Mouse (Mus musculus) gonadal fat pad, adult 2 months (tissue): ENCODE data around the gene Lrch3. TPM values are rescaled to one million over a fixed set of nuclear protein-coding genes. Genes with fewer than 3 reads are reported as not detected.
"Not testable (repeated sequence)": the region's sequence is repeated elsewhere in the genome, so short reads cannot be mapped to it uniquely, and the experiment has no call there.

ENCODE experiments used
- DNase-seq: peaks from one replicate; pipeline ENCODE4 v3.0.0-alpha.2; 2012; ENCODE audit warnings: low read depth
- polyA plus RNA-seq: library from polyadenylated mRNA; depleted of rRNA; stranded (reverse); fragments of >200 nt; gene quantifications from 2 replicates; pipeline ENCODE4 v1.2.3, GENCODE M21; 2012; rRNA removed

The Lrch3 gene
- 29.9 and 30.0 TPM in 2 replicates for polyA plus RNA-seq

DNA sequence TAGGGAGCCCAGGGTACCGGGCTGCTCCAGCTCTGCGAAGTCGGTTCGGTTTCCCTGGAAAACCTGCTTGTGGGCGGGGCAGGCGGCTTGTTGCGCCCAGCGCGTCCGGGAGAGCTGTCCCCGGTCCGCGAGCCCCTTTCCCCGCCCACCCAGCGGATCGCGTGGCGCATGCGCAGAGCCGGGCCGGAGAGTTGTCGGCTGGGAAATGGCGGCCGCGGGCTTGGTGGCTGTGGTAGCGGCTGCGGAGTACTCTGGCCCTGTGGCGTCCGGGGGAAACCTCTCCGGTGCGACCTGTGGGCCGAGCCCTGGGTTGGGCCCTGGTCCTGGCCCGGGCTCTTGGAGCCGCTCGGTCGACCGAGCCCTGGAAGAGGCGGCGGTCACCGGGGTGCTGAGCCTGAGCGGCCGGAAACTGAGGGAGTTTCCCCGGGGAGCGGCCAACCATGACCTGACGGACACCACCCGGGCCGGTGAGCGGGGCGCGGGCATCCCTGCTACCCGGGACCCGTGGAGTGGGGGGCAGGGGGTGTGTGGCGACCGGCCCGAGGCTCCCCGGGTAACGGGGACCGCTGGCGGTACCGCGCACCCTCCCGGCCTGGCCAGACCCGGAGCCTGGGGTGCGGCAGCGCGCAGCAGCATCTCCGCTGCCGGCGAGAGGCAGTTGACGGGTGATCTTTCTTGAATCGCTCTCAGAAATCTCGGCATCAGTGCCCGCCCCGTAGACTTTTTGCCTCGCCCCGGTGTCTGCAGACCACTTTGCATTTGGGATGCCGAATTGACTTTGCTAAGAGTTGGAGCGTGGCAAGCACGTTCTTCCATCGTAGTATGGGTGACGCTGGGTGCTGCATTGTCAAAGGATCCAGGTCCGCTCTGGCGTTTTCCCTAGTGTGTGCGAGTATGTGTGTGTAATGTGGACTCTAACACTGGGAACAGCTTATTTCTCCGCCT, at the start of gene Lrch3:
TSS of gene Lrch3 (plus strand) at position 164 of the 945 bp plus-strand sequence.
- DNase-seq: no peak

- no peak for DNase-seq
Measured at GRCm38 (mm10) chr16:32865401-32865800, 48.5 kb upstream of the Lrch3 start.

DNA sequence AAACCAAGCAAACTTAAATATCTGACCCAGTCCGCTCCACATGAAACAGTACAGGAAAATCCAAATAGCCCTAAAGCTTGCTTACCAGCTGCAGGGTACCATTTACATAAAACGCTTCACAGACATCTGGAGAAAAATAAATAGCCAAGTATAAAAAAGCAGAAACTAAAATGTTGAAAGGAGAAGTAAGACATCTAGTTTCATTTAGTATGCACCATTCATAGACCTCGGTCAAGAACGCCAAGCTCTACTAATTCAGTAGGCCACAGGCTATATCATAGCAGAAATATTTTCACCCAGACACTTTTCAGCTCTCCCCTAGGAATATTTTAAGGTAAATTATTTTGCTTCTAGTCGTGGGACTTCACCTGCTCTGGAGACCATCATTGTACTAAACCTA, 47.2 kb upstream of the Lrch3 start:
- DNase-seq: no peak

GRCm38 (mm10) chr16:32867919-32868552, 45.9 kb upstream of the Lrch3 start:
- DNase-seq: peak; percentile 73

GRCm38 (mm10) chr16:32870231-32870630, 43.7 kb upstream of the Lrch3 start:
- DNase-seq: no peak

GRCm38 (mm10) chr16:32873366-32873765, 40.5 kb upstream of the Lrch3 start:
- no peak for DNase-seq

GRCm38 (mm10) chr16:32875281-32875680, 38.6 kb upstream of the Lrch3 start:
- not testable (repeated sequence) for DNase-seq

- no peak for DNase-seq
Measured at GRCm38 (mm10) chr16:32875847-32876246, 38.1 kb upstream of the Lrch3 start.

DNA sequence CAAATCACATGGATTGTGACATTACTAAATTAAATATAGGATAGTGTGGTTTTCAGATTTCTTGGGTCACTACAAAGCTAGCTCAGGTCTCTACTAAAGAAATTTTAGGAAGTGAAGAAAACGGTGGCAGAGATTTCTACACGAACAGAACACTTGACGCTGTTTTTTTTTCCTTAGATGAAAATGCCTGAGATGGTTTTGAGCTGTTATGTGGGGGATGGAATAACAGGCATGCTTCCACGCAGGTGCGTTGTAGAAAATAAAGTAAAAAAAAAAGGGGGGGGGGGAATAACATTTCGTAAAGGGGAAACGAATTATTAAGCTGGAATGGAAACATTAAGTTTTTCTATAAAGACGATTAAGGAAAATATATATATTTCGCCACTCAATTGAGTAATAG, 37.1 kb upstream of the Lrch3 start:
- DNase-seq: no peak

DNA sequence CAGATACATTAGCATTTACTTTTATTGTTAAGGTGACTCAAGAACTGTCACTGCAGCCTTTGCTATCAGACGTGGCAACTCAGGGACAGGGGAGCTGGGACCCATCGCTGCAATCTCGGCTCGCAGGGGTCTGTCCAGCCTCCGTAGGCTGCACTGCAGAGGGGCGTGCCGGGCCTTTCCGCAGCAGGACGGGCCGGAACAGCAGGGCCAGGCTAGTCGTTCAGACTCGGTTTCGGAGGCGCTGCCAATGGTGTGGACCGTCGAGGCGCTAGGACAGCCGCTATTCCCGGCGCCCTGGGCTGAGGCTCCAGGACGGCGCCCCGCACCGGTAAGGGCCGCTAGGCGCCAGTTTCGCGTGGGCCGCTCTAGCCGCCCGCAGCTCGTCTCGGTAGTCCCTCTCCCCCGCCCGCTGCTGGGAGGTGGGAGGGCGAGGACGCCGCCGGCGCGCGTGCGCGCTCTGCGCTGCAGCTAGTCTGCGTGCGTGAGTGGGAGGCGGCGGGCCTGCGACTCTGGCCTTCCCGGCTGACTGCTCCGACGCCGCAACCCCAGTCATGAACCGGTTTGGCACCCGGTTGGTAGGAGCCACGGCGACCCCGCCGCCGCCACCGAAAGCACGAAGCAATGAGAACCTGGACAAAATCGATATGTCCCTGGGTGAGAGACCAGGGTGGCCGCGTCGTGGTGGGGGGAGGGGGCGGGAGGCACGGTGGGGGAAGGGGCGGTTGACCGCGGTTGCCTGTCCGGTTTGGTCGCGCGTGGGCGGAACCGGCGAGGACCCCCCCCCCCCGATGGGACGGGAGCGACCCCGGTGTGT, 36.4 kb upstream of the Lrch3 start, which contains the start of the genes Fyttd1 and Rubcn:
TSS of gene Fyttd1 (plus strand) at position 158 of the 814 bp plus-strand sequence.
TSS of gene Rubcn (minus strand) at position 424 of the 814 bp plus-strand sequence.
- DNase-seq: peak; percentile 50

- no peak for DNase-seq
Measured at GRCm38 (mm10) chr16:32878157-32878598, 35.7 kb upstream of the Lrch3 start.

DNA sequence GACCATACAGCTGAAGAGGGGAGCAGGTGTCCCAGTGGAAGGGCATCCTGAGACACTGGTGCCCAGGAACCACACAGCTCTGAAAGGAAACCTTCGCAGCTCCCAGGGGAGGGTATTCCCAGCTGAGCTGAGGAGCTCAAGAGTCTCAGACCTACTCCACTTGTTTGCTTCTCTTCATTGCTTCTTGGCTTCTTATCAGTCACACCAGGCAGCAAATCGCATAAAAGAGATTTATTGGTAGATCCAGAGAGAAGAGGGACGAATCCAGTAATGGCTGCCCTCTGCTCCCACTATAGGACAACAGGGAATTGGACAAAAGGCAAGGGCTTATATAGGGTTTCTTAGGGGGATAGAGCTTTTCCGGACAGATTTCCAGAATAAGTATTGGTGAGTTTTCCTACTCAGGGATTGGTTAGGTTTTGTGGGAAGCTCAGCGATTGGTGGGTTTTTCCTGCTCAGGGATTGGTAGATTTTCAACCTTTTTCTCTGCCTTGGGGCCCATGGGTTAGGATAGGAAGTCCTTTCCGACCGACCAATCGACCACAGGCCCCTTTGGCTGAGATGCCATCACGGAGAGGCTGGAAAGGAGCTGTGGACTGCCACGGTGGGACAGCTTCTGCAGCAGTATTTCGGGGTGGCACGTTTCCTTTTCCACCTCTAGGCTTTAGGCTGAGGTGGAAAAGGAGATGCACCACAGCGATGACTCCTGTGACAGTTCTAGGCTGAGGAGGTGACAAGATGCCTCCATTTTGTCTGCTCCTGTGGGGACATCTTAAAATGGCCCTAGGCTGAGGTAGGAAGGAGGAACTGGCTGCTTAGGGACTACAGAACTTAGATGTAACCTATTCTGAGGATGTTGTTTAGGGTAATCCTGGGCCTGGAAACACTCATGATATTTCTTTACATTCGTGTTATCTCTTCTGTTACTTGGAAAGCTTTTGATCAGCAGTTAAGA, 34.7 kb upstream of the Lrch3 start:
- no peak for DNase-seq

GRCm38 (mm10) chr16:32881538-32881937, 32.4 kb upstream of the Lrch3 start:
- no peak for DNase-seq

DNA sequence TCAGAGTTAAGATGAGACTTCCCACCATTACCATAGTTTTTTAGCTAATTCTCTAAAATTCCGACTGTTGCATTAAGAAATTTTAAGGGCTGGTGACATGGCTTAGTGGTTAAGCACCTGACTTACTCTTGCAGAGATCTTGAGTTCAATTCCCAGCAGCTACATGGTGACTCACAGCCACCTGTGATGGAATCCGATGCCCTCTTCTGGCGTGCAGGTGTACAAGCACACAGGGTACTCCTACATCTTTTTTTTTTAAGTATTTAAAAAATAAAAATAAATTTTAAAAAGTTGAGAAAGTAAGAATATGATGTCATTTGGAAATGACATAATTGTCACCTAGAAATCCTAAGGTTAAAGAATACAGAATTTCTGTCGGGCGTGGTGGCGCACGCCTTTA, 25.9 kb upstream of the Lrch3 start:
- DNase-seq: no peak

GRCm38 (mm10) chr16:32889881-32890280, 24.0 kb upstream of the Lrch3 start:
- no peak for DNase-seq

GRCm38 (mm10) chr16:32896126-32896525, 17.8 kb upstream of the Lrch3 start:
- no peak for DNase-seq

DNA sequence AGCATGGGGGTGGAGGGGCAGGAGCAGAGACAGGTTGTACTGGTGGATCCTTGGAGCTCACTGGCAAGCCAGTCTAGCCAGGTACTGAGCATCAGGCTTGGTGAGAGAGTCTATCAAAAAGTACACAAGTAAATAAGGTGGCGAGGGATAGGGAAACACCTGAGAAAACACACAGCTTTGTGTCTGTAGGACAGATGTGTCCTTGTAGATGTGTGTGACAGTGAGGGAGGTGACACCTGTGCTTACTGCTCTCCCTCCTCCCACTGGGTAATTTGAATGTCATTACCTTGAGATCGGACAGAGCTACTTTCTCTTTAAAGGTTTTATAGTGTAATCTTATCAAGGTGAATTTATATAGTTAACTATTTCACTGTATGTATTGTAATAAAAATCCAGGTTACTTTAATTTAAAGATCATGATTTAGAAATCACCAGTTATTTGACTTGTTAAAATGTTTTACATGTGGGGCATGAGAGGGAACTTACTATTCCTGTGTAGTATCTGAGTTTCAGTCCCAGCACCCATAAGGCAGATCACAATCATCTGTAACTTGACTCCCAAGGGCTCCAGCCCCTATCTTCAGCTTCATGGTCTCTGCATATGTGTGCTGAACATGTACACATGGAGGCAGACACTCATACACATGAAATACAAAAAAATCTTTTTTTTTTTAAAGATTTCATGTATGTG, 12.4 kb upstream of the Lrch3 start:
- no peak for DNase-seq

GRCm38 (mm10) chr16:32902051-32902428, 11.9 kb upstream of the Lrch3 start:
- no peak for DNase-seq

DNA sequence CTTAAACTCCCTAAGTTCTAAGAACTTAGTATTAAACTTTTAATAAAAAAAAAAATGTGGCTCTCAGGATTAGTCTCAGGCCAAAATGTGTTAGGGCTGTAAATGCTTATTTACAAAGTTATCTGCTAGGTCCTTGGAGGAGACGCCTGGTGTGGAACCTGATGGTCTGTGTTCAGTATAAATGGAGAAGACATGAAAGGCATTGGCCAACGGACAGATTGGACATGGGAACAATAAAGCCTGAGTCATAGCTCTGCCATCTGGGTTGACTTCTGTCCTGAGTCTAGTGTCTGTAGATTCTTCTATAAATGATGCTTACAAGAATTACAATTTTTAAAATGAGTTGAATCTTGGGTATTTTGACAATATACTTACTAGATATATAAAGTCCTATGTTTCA, 7.7 kb upstream of the Lrch3 start:
- DNase-seq: no peak

GRCm38 (mm10) chr16:32906727-32907126, 7.2 kb upstream of the Lrch3 start:
- no peak for DNase-seq
